ENCODE assay signal across 15 mouse cellular contexts in the genomic region with DNA sequence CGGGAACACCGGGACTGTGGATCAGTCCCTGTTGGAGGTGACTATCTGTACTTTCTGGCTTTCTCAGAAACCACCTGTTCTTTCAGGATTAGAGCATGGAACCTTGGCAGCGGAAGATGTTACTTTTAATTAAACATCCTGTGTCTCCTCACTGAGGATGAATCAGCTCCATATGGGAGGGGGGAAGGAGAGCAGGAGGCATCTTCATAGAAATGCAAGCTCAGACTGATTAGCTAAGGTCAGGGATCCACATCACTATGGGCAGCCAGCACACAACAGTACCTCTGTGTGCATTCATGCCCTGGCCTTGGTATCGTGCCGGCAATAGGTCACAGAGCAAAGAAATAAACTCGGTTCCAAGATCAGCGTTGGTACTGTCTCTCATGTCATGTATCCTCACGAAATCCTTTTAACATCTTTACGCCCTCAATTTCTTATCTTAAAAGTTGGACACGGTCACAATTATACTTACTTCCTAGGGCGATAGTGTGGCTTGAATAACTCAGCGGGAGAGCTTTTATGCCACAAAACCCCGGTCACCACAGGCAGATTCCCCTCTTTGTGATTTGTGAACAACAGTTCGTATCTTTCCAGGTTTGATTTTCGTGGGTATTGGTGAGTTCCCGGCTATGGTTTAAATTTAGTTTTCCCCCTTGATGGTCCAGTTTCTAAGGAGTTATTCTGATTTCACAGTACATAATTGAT.
DNase-seq lines count a peak whose midpoint lies in the region; ATAC-seq lines count a peak whose summit lies in the region.
"Had no signal": no experiment of that assay in that cellular context is flagged by ENCODE, and none has a peak within 500 bp of the region (broad histone marks: within the 10 kb centered on the region; RNA-seq: fewer than 3 reads in every experiment).

No protein-coding gene starts in this region.

- no peaks in the 10 kb centered on the region for H3K9me3 ChIP-seq in limb, embryonic 15.5 days
- H3K9me3 ChIP-seq: heart, embryonic 15.5 days; stomach, embryonic 15.5 days had no signal

- peaks cover 50% of the 10 kb centered on the region for H3K4me1 ChIP-seq in limb, embryonic 15.5 days
- H3K4me1 ChIP-seq: stomach, embryonic 15.5 days had no signal

- H3K27me3 ChIP-seq in limb, embryonic 15.5 days, result no peaks in the 10 kb centered on the region
- H3K27me3 ChIP-seq: heart, embryonic 15.5 days; Patski; stomach, embryonic 15.5 days had no signal

- H3K4me3 ChIP-seq in limb, embryonic 15.5 days, result no peak overlapping the region
- H3K4me3 ChIP-seq: heart, embryonic 15.5 days; stomach, embryonic 15.5 days had no signal

- H3K36me3 ChIP-seq in limb, embryonic 15.5 days, result no peaks in the 10 kb centered on the region
- H3K36me3 ChIP-seq: heart, embryonic 15.5 days; stomach, embryonic 15.5 days had no signal

- 0 out of 2 replicates have a peak overlapping the region, but pooled peaks have one; percentile 22 for H3K27ac ChIP-seq in limb, embryonic 15.5 days
- H3K27ac ChIP-seq: heart, embryonic 15.5 days; stomach, embryonic 15.5 days had no signal

- peak; percentile 30 for DNase-seq in embryo, embryonic 10 days (ENCODE audit: low spot score)
- no peak for DNase-seq in embryo, embryonic 11 days
- DNase-seq in right cerebral cortex, adult 2 months (ENCODE audit: low spot score in 2 of 2), result peak; percentile 29 to 37
- DNase-seq in right cerebral cortex, postnatal 14 days, result no peak
- no peak for DNase-seq in kidney, postnatal 36 days
- no peak for DNase-seq in kidney, postnatal 10 days
- DNase-seq: gastrocnemius, postnatal 14 days; kidney, postnatal 14 days; lung, postnatal 4 days; right cerebral cortex, postnatal 4 days had no signal

- H3K9ac ChIP-seq in limb, embryonic 15.5 days, result no peak overlapping the region
- H3K9ac ChIP-seq: heart, embryonic 15.5 days; stomach, embryonic 15.5 days had no signal

- ATAC-seq in limb, embryonic 15.5 days (ENCODE audit: insufficient number of reproducible peaks, low FRiP score, low TSS enrichment, low read depth), result no peak
- ATAC-seq: CD4-positive, CD25-positive, alpha-beta regulatory T cell, adult 4 months; Patski had no signal

- WGBS in limb, embryonic 15.5 days, result 62% methylated on average over 16 of the region's 16 CpGs

- no peak overlapping the region for H3K4me2 ChIP-seq in limb, embryonic 15.5 days
- H3K4me2 ChIP-seq: heart, embryonic 15.5 days; stomach, embryonic 15.5 days had no signal

Comparison
In these comparisons a context has a peak if more than half of its experiments do, and no peak if none do; other contexts are left out.
1. DNase-seq: peak in embryo, embryonic 10 days (single experiment) and right cerebral cortex, adult 2 months (2 of 2); none in embryo, embryonic 11 days (single experiment), right cerebral cortex, postnatal 14 days (single experiment), kidney, postnatal 36 days (0 of 2) and kidney, postnatal 10 days (single experiment).